Mouse (Mus musculus) CH12.LX (cell line): ENCODE results near the gene Scly. TPM values are rescaled to one million over a fixed set of nuclear protein-coding genes. Genes with fewer than 3 reads are reported as not detected.

Experiments
- DNase-seq: peaks from one replicate; pipeline ENCODE4 v3.0.0-alpha.2; 2013; ENCODE audit errors: extremely low read depth
- H3K27ac ChIP-seq: 2 replicates; pipeline ENCODE4 v1.5.1; 2012; ENCODE audit warnings: low read depth, mild to moderate bottlenecking, control low read depth, moderate library complexity; ENCODE audit not compliant: insufficient read depth
- H3K27me3 ChIP-seq: replicated peaks from 2 replicates; pipeline ENCODE3; 2012; ENCODE audit warnings: inconsistent platforms
- H3K36me3 ChIP-seq, 2 experiments: replicated peaks in 1 of 2; 2 replicates each; pipeline versions ENCODE3 to v1.6.1; 2012; ENCODE audit warnings: inconsistent platforms in 1 of 2, low read length in 1 of 2, mild to moderate bottlenecking in 1 of 2, mixed read lengths in 1 of 2, moderate library complexity in 1 of 2; ENCODE audit not compliant: control insufficient read depth in 1 of 2, insufficient read depth in 1 of 2
- H3K4me1 ChIP-seq, 2 experiments: 2 replicates each; pipeline ENCODE4 v1.6.1; 2012; ENCODE audit warnings: inconsistent platforms in 1 of 2, moderate library complexity in 1 of 2; ENCODE audit not compliant: insufficient read depth in 2 of 2, control insufficient read depth in 1 of 2
- H3K4me2 ChIP-seq: 2 replicates; pipeline ENCODE4 v1.6.1; 2012; ENCODE audit warnings: low read depth, mild to moderate bottlenecking, control low read depth; ENCODE audit not compliant: poor library complexity, insufficient read depth, severe bottlenecking
- H3K4me3 ChIP-seq, 3 experiments: fragments of 150-350 bp in 1 of 3; sonication (generic) in 1 of 3; replicated peaks in 1 of 3; 2 replicates each; pipeline versions ENCODE3 to v1.5.1; 2011 to 2012; ENCODE audit warnings: low read depth in 2 of 3, low read length in 2 of 3, mild to moderate bottlenecking in 2 of 3, moderate library complexity in 2 of 3, control low read depth in 1 of 3, improper control_type of control experiment in 1 of 3, inconsistent platforms in 1 of 3, mixed read lengths in 1 of 3; ENCODE audit not compliant: poor library complexity in 1 of 3
- H3K79me2 ChIP-seq: replicated peaks from 2 replicates; pipeline ENCODE4 v1.6.1; 2012; ENCODE audit warnings: mild to moderate bottlenecking, moderate library complexity; ENCODE audit not compliant: control insufficient read depth, poor library complexity, insufficient read depth, severe bottlenecking; ENCODE audit errors: extremely low read depth
- H3K9ac ChIP-seq: 2 replicates; pipeline ENCODE4 v1.6.1; 2012; ENCODE audit warnings: low read depth, mild to moderate bottlenecking, control low read depth, moderate library complexity; ENCODE audit not compliant: insufficient read depth
- H3K9me3 ChIP-seq: replicated peaks from 2 replicates; pipeline ENCODE3; 2012; ENCODE audit warnings: low read length, inconsistent platforms, mixed read lengths
- BHLHE40 ChIP-seq: IDR thresholded peaks from 2 replicates; pipeline ENCODE4 v1.6.1; 2011; ENCODE audit warnings: mild to moderate bottlenecking, low read depth, low read length, improper control_type of control experiment
- CHD1 ChIP-seq: IDR thresholded peaks from 2 replicates; pipeline ENCODE4 v1.6.1; 2012; ENCODE audit warnings: low read depth, low read length, improper control_type of control experiment, inconsistent platforms
- CTCF ChIP-seq, 2 experiments: IDR thresholded peaks in 1 of 2; conservative IDR thresholded peaks in 1 of 2; 2 replicates each; pipeline ENCODE4 v1.5.1; 2011 to 2012; ENCODE audit warnings: low read depth in 2 of 2, low read length in 2 of 2, improper control_type of control experiment in 1 of 2, inconsistent platforms in 1 of 2, mild to moderate bottlenecking in 1 of 2, moderate library complexity in 1 of 2
- E2F4 ChIP-seq: IDR thresholded peaks from 2 replicates; pipeline ENCODE4 v1.6.1; 2011; ENCODE audit warnings: low read depth, low read length, improper control_type of control experiment; ENCODE audit not compliant: insufficient replicate concordance
- ELF1 ChIP-seq: IDR thresholded peaks from 2 replicates; pipeline ENCODE4 v1.6.1; 2014; ENCODE audit warnings: low read depth, mild to moderate bottlenecking, inconsistent platforms, low read length, improper control_type of control experiment
- EP300 ChIP-seq: IDR thresholded peaks from 2 replicates; pipeline ENCODE4 v1.6.1; 2011; ENCODE audit warnings: low read length, improper control_type of control experiment
- ETS1 ChIP-seq: conservative IDR thresholded peaks from 2 replicates; pipeline ENCODE4 v1.6.1; 2012; ENCODE audit warnings: low read depth, mild to moderate bottlenecking, inconsistent platforms, low read length, improper control_type of control experiment, moderate library complexity
- HCFC1 ChIP-seq: IDR thresholded peaks from 2 replicates; pipeline ENCODE4 v1.6.1; 2012; ENCODE audit warnings: low read depth, mild to moderate bottlenecking, inconsistent platforms, low read length, improper control_type of control experiment
- IRF4 ChIP-seq: IDR thresholded peaks from 2 replicates; pipeline ENCODE4 v1.6.1; 2014; ENCODE audit warnings: low read depth, mild to moderate bottlenecking, inconsistent platforms, low read length, improper control_type of control experiment
- KAT2A ChIP-seq: IDR thresholded peaks from 2 replicates; pipeline ENCODE4 v1.6.1; 2012; ENCODE audit warnings: low read length, improper control_type of control experiment, inconsistent platforms; ENCODE audit not compliant: insufficient replicate concordance
- MAFK ChIP-seq: IDR thresholded peaks from 2 replicates; pipeline ENCODE4 v1.6.1; 2011; ENCODE audit warnings: low read length, improper control_type of control experiment; ENCODE audit not compliant: insufficient replicate concordance
- MAX ChIP-seq: IDR thresholded peaks from 2 replicates; pipeline ENCODE4 v1.6.1; 2011; ENCODE audit warnings: low read length, improper control_type of control experiment
- MAZ ChIP-seq: IDR thresholded peaks from 2 replicates; pipeline ENCODE4 v1.6.1; 2012; ENCODE audit warnings: low read depth, mild to moderate bottlenecking, inconsistent platforms, low read length, improper control_type of control experiment, moderate library complexity
- MEF2A ChIP-seq: IDR thresholded peaks from 2 replicates; pipeline ENCODE4 v1.6.1; 2014; ENCODE audit warnings: low read depth, mild to moderate bottlenecking, inconsistent platforms, low read length, improper control_type of control experiment, borderline replicate concordance
- MXI1 ChIP-seq: IDR thresholded peaks from 2 replicates; pipeline ENCODE4 v1.6.1; 2011; ENCODE audit warnings: mild to moderate bottlenecking, low read depth, low read length, improper control_type of control experiment
- MYC ChIP-seq: IDR thresholded peaks from 2 replicates; pipeline ENCODE4 v1.6.1; 2011; ENCODE audit warnings: low read depth, mild to moderate bottlenecking, improper control_type of control experiment, low read length
- NELFE ChIP-seq: IDR thresholded peaks from 2 replicates; pipeline ENCODE4 v1.6.1; 2011; ENCODE audit warnings: low read depth, low read length, improper control_type of control experiment
- NRF1 ChIP-seq: IDR thresholded peaks from 2 replicates; pipeline ENCODE4 v1.6.1; 2014; ENCODE audit warnings: low read depth, mild to moderate bottlenecking, inconsistent platforms, low read length, improper control_type of control experiment, moderate library complexity
- POLR2A ChIP-seq: IDR thresholded peaks from 2 replicates; pipeline ENCODE4 v1.6.1; 2011; ENCODE audit warnings: low read depth, mild to moderate bottlenecking, improper control_type of control experiment, low read length
- RAD21 ChIP-seq: IDR thresholded peaks from 2 replicates; pipeline ENCODE4 v1.6.1; 2011; ENCODE audit warnings: low read depth, mild to moderate bottlenecking, low read length, improper control_type of control experiment, moderate library complexity
- RCOR1 ChIP-seq: conservative IDR thresholded peaks from 2 replicates; pipeline ENCODE4 v1.6.1; 2012; ENCODE audit warnings: low read depth, mild to moderate bottlenecking, inconsistent platforms, low read length, improper control_type of control experiment
- SIN3A ChIP-seq: IDR thresholded peaks from 2 replicates; pipeline ENCODE4 v1.6.1; 2012; ENCODE audit warnings: low read length, improper control_type of control experiment, inconsistent platforms
- SMC3 ChIP-seq: IDR thresholded peaks from 2 replicates; pipeline ENCODE4 v1.6.1; 2011; ENCODE audit warnings: low read depth, low read length, improper control_type of control experiment
- UBTF ChIP-seq: IDR thresholded peaks from 2 replicates; pipeline ENCODE4 v1.6.1; 2012; ENCODE audit warnings: low read depth, mild to moderate bottlenecking, inconsistent platforms, low read length, improper control_type of control experiment, moderate library complexity
- USF1 ChIP-seq: IDR thresholded peaks from 2 replicates; pipeline ENCODE4 v1.6.1; 2014; ENCODE audit warnings: low read depth, mild to moderate bottlenecking, inconsistent platforms, low read length, improper control_type of control experiment
- USF2 ChIP-seq: conservative IDR thresholded peaks from 2 replicates; pipeline ENCODE4 v1.6.1; 2011; ENCODE audit warnings: low read depth, low read length, improper control_type of control experiment
- ZC3H11A ChIP-seq: IDR thresholded peaks from 2 replicates; pipeline ENCODE4 v1.6.1; 2012; ENCODE audit warnings: low read depth, mild to moderate bottlenecking, inconsistent platforms, low read length, improper control_type of control experiment
- ZMIZ1 ChIP-seq: IDR thresholded peaks from 2 replicates; pipeline ENCODE4 v1.6.1; 2012; ENCODE audit warnings: low read depth, mild to moderate bottlenecking, inconsistent platforms, low read length, improper control_type of control experiment
- ZNF384 ChIP-seq: IDR thresholded peaks from 2 replicates; pipeline ENCODE4 v1.6.1; 2012; ENCODE audit warnings: low read depth, low read length, improper control_type of control experiment, inconsistent platforms
- dilution Hi-C: fragments of 300-500 bp; cut with MboI; formaldehyde crosslinking; loops from 2 replicates; pipeline ENCODE4 v1.14.3; 2020; ENCODE audit warnings: low sequenced_read_pairs; ENCODE audit not compliant: extremely low pct_unique_long_range_greater_than_20kb, extremely low pct_ligation_motif_present
- in situ Hi-C: fragments of 300-500 bp; cut with MboI; formaldehyde crosslinking; loops from 3 replicates; pipeline ENCODE4 v1.14.3; 2019; ENCODE audit warnings: low sequenced_read_pairs, low pct_ligation_motif_present, low pct_unique_long_range_greater_than_20kb, mixed read lengths
- polyA plus RNA-seq: library from polyadenylated mRNA; unstranded; fragments of >175 nt; gene quantifications from 2 replicates; pipeline ENCODE4 v1.2.1, GENCODE M21; 2012; ENCODE audit warnings: low read depth; ENCODE audit not compliant: insufficient read length
- total RNA-seq, 2 experiments: library from RNA; depleted of rRNA; stranded (reverse); fragments of 300-350 nt in 1 of 2; fragments of >200 nt in 1 of 2; gene quantifications; 2 replicates each; pipeline ENCODE4 v1.2.3; 2012 to 2014

Scly gene
- total and polyA plus RNA-seq, 3 experiments = 15.8 to 71.2 (median 25.6) TPM

DNA sequence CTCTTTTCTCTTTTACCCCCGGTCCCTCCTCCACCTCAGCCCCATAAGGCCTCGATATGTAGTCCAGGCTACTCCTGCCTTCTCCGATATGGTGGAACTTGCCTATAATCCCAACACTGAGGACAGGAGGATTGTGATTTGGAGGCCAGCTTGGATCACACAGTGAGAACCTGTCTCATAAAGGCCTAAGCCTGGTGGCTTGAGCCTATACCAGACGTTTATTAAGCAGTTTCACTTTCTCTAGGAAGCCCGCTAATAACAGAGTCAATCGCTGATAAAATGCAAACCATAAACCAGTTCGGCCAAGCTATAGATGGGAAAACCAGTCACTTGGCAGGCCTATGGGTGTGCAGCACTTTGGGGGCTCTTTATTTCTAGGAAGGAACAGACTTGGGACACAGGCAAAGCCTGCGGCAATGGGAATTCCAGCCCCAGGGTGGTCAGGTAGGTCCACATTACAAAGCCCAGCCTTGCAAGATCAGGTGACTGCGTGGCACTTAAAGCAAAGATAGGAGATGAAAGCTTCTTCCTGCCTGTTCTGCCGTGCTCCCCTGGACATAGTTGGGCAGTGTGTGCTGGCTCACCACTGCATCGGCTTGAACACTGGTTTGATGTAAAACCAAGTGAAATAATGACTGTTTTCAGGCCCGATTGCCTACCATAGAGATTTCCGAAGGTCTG lies 1.0 kb downstream of the Scly start:
- TF ChIP-seq MYC (no peak), MXI1 (peak; percentile 16; the same call in 1 of the 2 replicates), USF1 (no peak), CHD1 (0 out of 2 replicates have a peak, but pooled peaks have one; percentile 52), RCOR1 (no peak), IRF4 (no peak)
- H3K9ac ChIP-seq = peak overlapping the region; percentile 96
- peak overlapping the region; percentile 66 to 97 (median 77) for H3K4me3 ChIP-seq
- H3K27me3 ChIP-seq = no peaks in the 10 kb centered on the region
- H3K27ac ChIP-seq = peak overlapping the region; percentile 86
- dilution Hi-C loops (no loop called here), in situ Hi-C loops (no loop called here)
- peaks cover 5 to 34% of the 10 kb centered on the region in 2 experiments for H3K4me1 ChIP-seq
- H3K4me2 ChIP-seq = peak overlapping the region; percentile 94
- DNase-seq = peak; percentile 31
- peaks cover 5% of the 10 kb centered on the region; the same call in 1 of the 2 replicates for H3K79me2 ChIP-seq
- peaks cover 26 to 50% of the 10 kb centered on the region in 2 experiments for H3K36me3 ChIP-seq
- H3K9me3 ChIP-seq = no peaks in the 10 kb centered on the region

DNA sequence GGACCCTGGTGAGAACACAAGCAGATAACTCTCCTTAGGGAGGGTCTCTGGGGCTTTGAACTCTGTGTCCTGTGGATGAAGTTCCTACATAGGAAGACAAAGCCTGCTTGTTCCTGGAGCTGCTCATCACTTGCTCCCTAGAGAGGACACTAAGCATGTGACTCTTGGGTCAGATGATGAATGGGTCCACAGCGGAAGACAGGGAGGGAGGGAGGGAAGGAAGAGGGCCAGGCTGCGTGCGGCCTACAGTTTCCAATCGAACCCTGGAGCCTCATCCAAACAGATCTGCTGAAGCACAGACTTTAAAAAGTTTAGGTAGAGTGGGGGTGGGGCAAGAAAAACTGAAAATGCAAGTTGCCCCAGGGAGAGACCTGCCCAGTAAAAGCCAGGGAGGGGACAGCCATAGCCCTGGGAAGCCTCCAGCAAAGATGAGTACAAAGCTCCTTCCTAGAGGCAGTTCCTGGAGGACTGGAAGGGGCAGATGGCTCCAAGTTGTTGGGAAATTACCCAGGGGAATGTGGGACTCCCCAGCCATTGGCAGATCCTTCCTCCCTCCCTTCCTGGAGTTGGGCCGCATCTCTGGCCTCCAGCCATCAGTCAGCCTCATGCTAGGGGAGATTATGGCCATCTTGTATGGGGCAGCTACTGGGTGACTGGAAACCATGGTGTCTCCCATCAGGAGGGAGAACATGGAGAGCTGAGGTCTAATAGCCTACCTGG lies 1.7 kb downstream of the Scly start:
- Histone ChIP-seq H3K9me3 (no peaks in the 10 kb centered on the region), H3K27ac (peak overlapping the region; percentile 86), H3K4me1 (peaks cover 5 to 34% of the 10 kb centered on the region in 2 experiments), H3K4me3 (peak overlapping the region; percentile 66 to 97 (median 77)), H3K79me2 (peaks cover 5% of the 10 kb centered on the region; the same call in 1 of the 2 replicates), H3K27me3 (no peaks in the 10 kb centered on the region), H3K4me2 (peak overlapping the region; percentile 94), H3K36me3 (peaks cover 28 to 51% of the 10 kb centered on the region in 2 experiments), H3K9ac (peak overlapping the region; percentile 96)
- peak; percentile 83 for DNase-seq
- in situ Hi-C loops = no loop called here
- dilution Hi-C loops = no loop called here
- TF ChIP-seq NELFE (no peak), USF2 (peak; percentile 66), MXI1 (peak; percentile 35; the same call in 1 of the 2 replicates), BHLHE40 (peak; percentile 59; the same call in 1 of the 2 replicates), RCOR1 (no peak), E2F4 (no peak), MAFK (no peak), RAD21 (no peak), CTCF (conservative IDR thresholded peaks at IDR 0.05 in 1 of 2, IDR thresholded peaks at IDR 0.05 in 1 of 2; ENCODE audit: low read depth in 2 of 2, low read length in 2 of 2) (no peak), HCFC1 (peak; percentile 68), MYC (0 out of 2 replicates have a peak, but pooled peaks have one; percentile 39), SIN3A (peak; percentile 55), MAZ (peak; percentile 67; the same call in 1 of the 2 replicates), NRF1 (no peak), KAT2A (0 out of 2 replicates have a peak, but pooled peaks have one; percentile 49), MAX (peak; percentile 67; the same call in 1 of the 2 replicates), IRF4 (no peak; the same call in 1 of the 2 replicates), UBTF (no peak), ZC3H11A (no peak), ETS1 (peak; percentile 42), ZMIZ1 (no peak), POLR2A (peak; percentile 63), ELF1 (peak; percentile 66), USF1 (peak; percentile 81), MEF2A (no peak), CHD1 (no peak), ZNF384 (no peak), EP300 (no peak), SMC3 (no peak)
